Mouse (Mus musculus) ES-E14 (cell line): Measurements from ENCODE around the gene Kcnt1. TPM values are rescaled to one million over a fixed set of nuclear protein-coding genes. Genes with fewer than 3 reads are reported as not detected.

Experiments used
- DNase-seq: peaks from one replicate; pipeline ENCODE4 v3.0.0-alpha.2; 2013; ENCODE audit warnings: low read depth, low spot score
- H3K27ac ChIP-seq: 2 replicates; pipeline ENCODE4 v1.5.1; 2012; ENCODE audit warnings: low read depth, mild to moderate bottlenecking, low read length, moderate library complexity, mixed read lengths; ENCODE audit not compliant: poor library complexity, insufficient read depth, severe bottlenecking
- H3K36me3 ChIP-seq: 2 replicates; pipeline ENCODE4 v1.6.1; 2012; ENCODE audit warnings: mild to moderate bottlenecking, low read length, moderate library complexity, mixed read lengths; ENCODE audit not compliant: control insufficient read depth, poor library complexity, insufficient read depth, severe bottlenecking
- H3K4me1 ChIP-seq, 2 experiments: fragments of 150-350 bp in 1 of 2; sonication (generic) in 1 of 2; 2 replicates each; pipeline ENCODE4 v1.6.1; 2012; ENCODE audit warnings: low read length in 2 of 2, mild to moderate bottlenecking in 1 of 2, mixed read lengths in 1 of 2; ENCODE audit not compliant: control insufficient read depth in 2 of 2, insufficient read depth in 2 of 2, poor library complexity in 1 of 2
- H3K4me3 ChIP-seq, 2 experiments: fragments of 150-350 bp in 1 of 2; sonication (generic) in 1 of 2; 2 replicates each; pipeline ENCODE4 v1.5.1; 2012; ENCODE audit warnings: low read length in 2 of 2, low read depth in 1 of 2, mild to moderate bottlenecking in 1 of 2, mixed read lengths in 1 of 2; ENCODE audit not compliant: insufficient read depth in 1 of 2, poor library complexity in 1 of 2, severe bottlenecking in 1 of 2
- H3K9ac ChIP-seq: 2 replicates; pipeline ENCODE4 v1.6.1; 2012; ENCODE audit warnings: low read depth, mild to moderate bottlenecking, low read length, mixed read lengths; ENCODE audit not compliant: poor library complexity, insufficient read depth, severe bottlenecking
- H3K9me3 ChIP-seq: fragments of 150-350 bp; sonication (generic); 2 replicates; pipeline ENCODE4 v1.6.1; 2012; ENCODE audit warnings: low read depth, mild to moderate bottlenecking, low read length; ENCODE audit not compliant: control insufficient read depth, insufficient read depth
- CHD2 ChIP-seq: IDR thresholded peaks from 2 replicates; pipeline ENCODE4 v1.6.1; 2014; ENCODE audit warnings: mild to moderate bottlenecking, low read depth, low read length, inconsistent platforms
- HCFC1 ChIP-seq: IDR thresholded peaks from 2 replicates; pipeline ENCODE4 v1.6.1; 2012; ENCODE audit warnings: low read length, inconsistent platforms, borderline replicate concordance; ENCODE audit not compliant: insufficient read depth
- MAFK ChIP-seq: IDR thresholded peaks from 2 replicates; pipeline ENCODE4 v1.6.1; 2014; ENCODE audit warnings: mild to moderate bottlenecking, low read depth, low read length, inconsistent platforms; ENCODE audit not compliant: insufficient read depth
- ZC3H11A ChIP-seq: IDR thresholded peaks from 2 replicates; pipeline ENCODE4 v1.6.1; 2012; ENCODE audit warnings: low read depth, mild to moderate bottlenecking, inconsistent platforms, low read length, borderline replicate concordance
- ZNF384 ChIP-seq: IDR thresholded peaks from 2 replicates; pipeline ENCODE4 v1.6.1; 2012; ENCODE audit warnings: low read depth, low read length, inconsistent platforms
- in situ Hi-C, 2 experiments: fragments of 600-800 bp; cut with MboI; formaldehyde crosslinking; loops; one replicate each; pipeline ENCODE4 v1.15.1; 2025; ENCODE audit warnings: low sequenced_read_pairs in 2 of 2, inconsistent platforms in 1 of 2; ENCODE audit not compliant: unreplicated experiment in 2 of 2
- total RNA-seq: library from RNA; depleted of rRNA; stranded (reverse); fragments of 300-350 nt; gene quantifications from 2 replicates; pipeline ENCODE4 v1.2.3, GENCODE M21; 2012

Kcnt1 gene
- total RNA-seq, 1 experiment, result 2.0 TPM

DNA sequence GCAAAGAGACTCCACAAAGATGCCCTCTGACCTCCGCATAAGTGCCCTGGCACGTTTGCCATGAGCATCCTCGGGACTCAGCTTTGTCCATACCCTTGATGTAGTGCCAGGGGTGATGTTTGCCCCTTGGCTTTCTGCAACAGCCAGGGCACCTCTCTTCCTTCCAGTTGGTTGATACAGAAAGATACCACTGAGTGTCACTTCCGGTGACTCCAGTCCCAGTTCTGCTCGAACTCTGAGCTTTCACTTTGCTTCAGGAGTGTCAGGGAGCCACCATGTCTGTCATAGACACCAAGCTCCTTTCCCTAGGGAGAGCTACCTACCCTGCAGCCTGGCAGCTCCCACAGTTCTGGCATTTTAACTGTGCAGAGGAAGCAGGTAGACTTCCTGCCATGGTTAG, 9.5 kb upstream of the Kcnt1 start:
- Histone ChIP-seq H3K9ac (no peak overlapping the region), H3K4me3 (no peak overlapping the region), H3K9me3 (no peaks in the 10 kb centered on the region), H3K36me3 (no peaks in the 10 kb centered on the region), H3K4me1 (peaks cover 0 to 2% of the 10 kb centered on the region in 2 experiments; a peak in 1 of 4 replicates), H3K27ac (no peak overlapping the region)
- no peak for DNase-seq
- in situ Hi-C loops, result no loop called here
- TF ChIP-seq ZC3H11A (no peak), MAFK (no peak), CHD2 (no peak), HCFC1 (no peak), ZNF384 (no peak)

DNA sequence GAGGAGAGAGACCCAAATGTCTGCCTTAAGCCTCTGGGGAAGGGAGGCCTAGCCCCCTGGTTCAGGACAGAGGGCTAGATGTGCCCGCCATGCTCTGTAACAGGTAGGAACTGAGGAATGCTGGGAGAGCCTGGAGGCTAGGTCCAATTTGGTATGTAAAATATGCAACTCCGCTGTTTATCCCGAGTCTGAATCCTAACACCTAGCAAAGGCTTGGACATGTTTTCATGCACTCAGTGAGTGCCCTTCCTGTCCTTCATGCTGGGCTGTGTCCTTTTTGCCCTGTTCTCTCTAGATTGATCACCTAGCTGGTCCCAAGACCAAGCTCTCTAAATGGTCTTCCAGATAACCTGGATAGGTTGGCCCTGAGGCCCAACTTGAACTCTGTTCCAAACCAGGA, 3.6 kb upstream of the Kcnt1 start:
- no peaks in the 10 kb centered on the region for H3K9me3 ChIP-seq
- no peak overlapping the region for H3K9ac ChIP-seq
- peaks cover 3 to 10% of the 10 kb centered on the region in 2 experiments; a peak in 3 of 4 replicates for H3K4me1 ChIP-seq
- DNase-seq, result no peak
- no peaks in the 10 kb centered on the region for H3K36me3 ChIP-seq
- in situ Hi-C loops, result no loop called here
- H3K27ac ChIP-seq, result no peak overlapping the region
- no peak for TF ChIP-seq MAFK
- TF ChIP-seq CHD2, result no peak
- no peak for TF ChIP-seq HCFC1
- no peak for TF ChIP-seq ZC3H11A
- no peak for TF ChIP-seq ZNF384
- H3K4me3 ChIP-seq, result no peak overlapping the region

GRCm38 (mm10) chr2:25862038-25862437, 1.5 kb upstream of the Kcnt1 start:
- Histone ChIP-seq H3K4me3 (no peak overlapping the region), H3K9ac (no peak overlapping the region), H3K36me3 (no peaks in the 10 kb centered on the region), H3K9me3 (no peaks in the 10 kb centered on the region), H3K27ac (no peak overlapping the region), H3K4me1 (peaks cover 3 to 10% of the 10 kb centered on the region in 2 experiments; a peak in 3 of 4 replicates)
- DNase-seq, result no peak
- in situ Hi-C loops, result no loop called here
- no peak for TF ChIP-seq ZNF384
- no peak for TF ChIP-seq MAFK
- no peak for TF ChIP-seq CHD2
- no peak for TF ChIP-seq ZC3H11A

GRCm38 (mm10) chr2:25862696-25863270, 751 bp upstream of the Kcnt1 start:
- H3K9ac ChIP-seq, result no peak overlapping the region
- no peaks in the 10 kb centered on the region for H3K36me3 ChIP-seq
- no peak for TF ChIP-seq HCFC1
- in situ Hi-C loops, result no loop called here
- no peak for DNase-seq
- peak overlapping the region in 1 of 2 experiments; percentile 69; a peak in 1 of 4 replicates for H3K4me3 ChIP-seq
- H3K4me1 ChIP-seq, result peaks cover 3 to 10% of the 10 kb centered on the region in 2 experiments; a peak in 3 of 4 replicates
- no peaks in the 10 kb centered on the region for H3K9me3 ChIP-seq
- no peak overlapping the region for H3K27ac ChIP-seq

- H3K36me3 ChIP-seq, result no peaks in the 10 kb centered on the region
- peak overlapping the region; percentile 69 to 82 for H3K4me3 ChIP-seq
- peaks cover 3 to 10% of the 10 kb centered on the region in 2 experiments; a peak in 3 of 4 replicates for H3K4me1 ChIP-seq
- H3K27ac ChIP-seq, result no peak overlapping the region
- TF ChIP-seq MAFK (no peak), CHD2 (no peak), ZNF384 (no peak), ZC3H11A (no peak), HCFC1 (no peak)
- no peak overlapping the region for H3K9ac ChIP-seq
- in situ Hi-C loops, result no loop called here
- H3K9me3 ChIP-seq, result no peaks in the 10 kb centered on the region
- no peak for DNase-seq
Observed at GRCm38 (mm10) chr2:25864230-25864629, 696 bp downstream of the Kcnt1 start.
